Mouse (Mus musculus) testis, adult 2 months (tissue): ENCODE measurements around the gene Gabrr3. TPM values are rescaled to one million over a fixed set of nuclear protein-coding genes. Genes with fewer than 3 reads are reported as not detected.
"Not testable (repeated sequence)": the region's sequence is repeated elsewhere in the genome, so short reads cannot be mapped to it uniquely, and the experiment has no call there.

Source experiments
- H3K27ac ChIP-seq: fragments of 200-500 bp; 2 replicates; pipeline ENCODE4 v1.5.1; 2012; ENCODE audit warnings: low read depth, low read length; ENCODE audit not compliant: control insufficient read depth, insufficient read depth
- H3K27me3 ChIP-seq: fragments of 200-500 bp; 2 replicates; pipeline ENCODE4 v1.6.1; 2012; ENCODE audit warnings: mild to moderate bottlenecking, low read length, moderate library complexity; ENCODE audit not compliant: control insufficient read depth, insufficient read depth
- H3K36me3 ChIP-seq: fragments of 200-500 bp; 2 replicates; pipeline ENCODE4 v1.6.1; 2012; ENCODE audit warnings: mild to moderate bottlenecking, low read length; ENCODE audit not compliant: control insufficient read depth, insufficient read depth
- H3K4me1 ChIP-seq: fragments of 200-500 bp; 2 replicates; pipeline ENCODE4 v1.6.1; 2012; ENCODE audit warnings: low read length; ENCODE audit not compliant: control insufficient read depth, insufficient read depth
- H3K4me3 ChIP-seq: fragments of 200-500 bp; 2 replicates; pipeline ENCODE4 v1.5.1; 2012; ENCODE audit warnings: low read depth, mild to moderate bottlenecking, low read length, moderate library complexity, mixed read lengths; ENCODE audit not compliant: control insufficient read depth
- CTCF ChIP-seq: fragments of 200-500 bp; IDR thresholded peaks from 2 replicates; pipeline ENCODE4 v1.5.1; 2012; ENCODE audit warnings: low read depth, mild to moderate bottlenecking, inconsistent platforms, low read length, moderate library complexity; ENCODE audit not compliant: control insufficient read depth, insufficient read depth, insufficient replicate concordance
- POLR2A ChIP-seq: fragments of 200-500 bp; IDR thresholded peaks from 2 replicates; pipeline ENCODE4 v1.6.1; 2012; ENCODE audit warnings: low read depth, mild to moderate bottlenecking, inconsistent platforms, low read length, moderate library complexity; ENCODE audit not compliant: control insufficient read depth
- polyA plus RNA-seq: library from polyadenylated mRNA; depleted of rRNA; stranded (reverse); fragments of >200 nt; gene quantifications from 2 replicates; pipeline ENCODE4 v1.2.3, GENCODE M21; 2012

The Gabrr3 gene
- polyA plus RNA-seq, 1 experiment: 0.02 TPM

- TF ChIP-seq POLR2A (no peak), CTCF (no peak)
- Histone ChIP-seq H3K27ac (no peak overlapping the region), H3K36me3 (no peaks in the 10 kb centered on the region), H3K4me1 (no peaks in the 10 kb centered on the region), H3K27me3 (no peaks in the 10 kb centered on the region), H3K4me3 (no peak overlapping the region)
These were observed 41.0 kb downstream of the Gabrr3 start for GRCm38 (mm10) chr16:59448181-59448580.

DNA sequence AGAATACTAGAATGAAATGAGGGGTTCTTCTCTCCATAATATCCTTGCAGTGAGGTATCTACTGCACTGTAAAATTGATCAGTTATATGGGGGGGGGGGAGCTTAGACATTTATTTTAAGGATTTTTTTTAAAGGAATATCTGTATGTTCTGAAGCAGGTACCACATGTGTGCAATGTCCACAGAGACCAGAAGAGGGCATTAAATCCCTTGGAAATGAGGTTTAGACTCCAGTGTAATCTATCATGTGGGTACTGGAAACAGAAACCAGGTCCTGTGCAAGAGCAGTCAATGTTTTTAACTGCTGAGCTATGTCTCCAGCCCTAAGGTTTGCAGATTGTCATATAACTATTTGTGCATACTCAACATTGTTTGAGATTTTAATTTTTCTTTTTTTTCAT is 42.0 kb downstream of the Gabrr3 start:
- Histone ChIP-seq H3K27me3 (no peaks in the 10 kb centered on the region), H3K4me3 (no peak overlapping the region), H3K36me3 (no peaks in the 10 kb centered on the region), H3K27ac (no peak overlapping the region), H3K4me1 (no peaks in the 10 kb centered on the region)
- no peak for TF ChIP-seq POLR2A
- no peak for TF ChIP-seq CTCF

DNA sequence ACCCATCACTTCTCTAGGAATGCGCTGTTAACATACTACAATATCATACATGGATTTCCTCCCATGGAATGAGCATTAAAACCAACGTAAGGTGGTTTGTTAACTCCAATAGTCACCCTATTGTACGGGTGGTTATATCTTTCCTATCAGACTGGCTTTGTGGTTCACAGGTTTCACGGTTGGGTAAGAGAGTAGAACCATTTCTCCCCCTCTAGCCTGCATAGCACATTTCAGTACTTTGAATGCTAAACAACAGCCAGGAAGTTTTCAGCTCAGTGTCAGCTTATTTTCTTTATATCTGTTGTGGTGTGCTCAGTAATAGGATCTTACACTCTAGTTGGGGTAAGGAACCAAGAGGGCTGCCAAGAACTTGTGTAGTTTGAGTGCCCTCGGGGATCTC is 44.7 kb downstream of the Gabrr3 start:
- H3K4me1 ChIP-seq: no peaks in the 10 kb centered on the region
- H3K36me3 ChIP-seq: no peaks in the 10 kb centered on the region
- TF ChIP-seq POLR2A (no peak), CTCF (no peak)
- no peaks in the 10 kb centered on the region for H3K27me3 ChIP-seq
- H3K27ac ChIP-seq: no peak overlapping the region
- no peak overlapping the region for H3K4me3 ChIP-seq

DNA sequence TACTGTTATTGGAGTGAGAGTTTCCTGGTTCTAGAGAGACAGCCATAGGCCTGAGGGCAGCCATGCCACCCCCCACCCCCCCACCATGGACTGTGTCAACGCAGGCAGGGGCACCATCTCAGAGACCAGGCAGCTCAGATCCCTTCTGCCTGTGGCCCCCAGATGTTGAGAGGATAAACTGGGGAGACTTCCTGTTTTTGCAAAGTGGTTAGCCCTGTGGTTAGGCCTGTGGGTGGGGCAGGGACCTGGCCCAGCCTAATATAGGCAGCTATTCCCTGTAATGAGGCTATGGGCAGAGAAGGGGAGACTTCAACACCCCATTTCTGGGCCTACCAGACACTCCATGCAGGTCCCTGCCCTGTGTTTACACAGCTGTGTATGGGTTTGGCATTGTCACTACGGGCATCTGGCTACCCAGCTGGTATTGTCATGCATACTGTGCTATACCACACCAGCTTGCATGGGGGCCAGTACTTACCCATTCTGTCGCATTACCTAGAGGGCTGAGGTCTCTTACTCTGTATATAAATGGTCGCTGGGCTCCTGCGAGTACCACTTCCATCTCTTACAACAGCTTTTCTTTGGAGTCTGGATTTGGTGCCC is 52.2 kb downstream of the Gabrr3 start:
- not testable (repeated sequence) for H3K4me1 ChIP-seq, H3K27me3 ChIP-seq, H3K4me3 ChIP-seq, H3K36me3 ChIP-seq, H3K27ac ChIP-seq

- Histone ChIP-seq H3K4me3 (no peak overlapping the region), H3K27ac (no peak overlapping the region), H3K27me3 (no peaks in the 10 kb centered on the region), H3K36me3 (no peaks in the 10 kb centered on the region), H3K4me1 (no peaks in the 10 kb centered on the region)
- no peak for TF ChIP-seq CTCF
- no peak for TF ChIP-seq POLR2A
These were observed 56.4 kb downstream of the Gabrr3 start for GRCm38 (mm10) chr16:59463567-59463966.

- TF ChIP-seq CTCF (no peak), POLR2A (no peak)
- Histone ChIP-seq H3K27me3 (no peaks in the 10 kb centered on the region), H3K27ac (no peak overlapping the region), H3K4me3 (no peak overlapping the region), H3K36me3 (no peaks in the 10 kb centered on the region), H3K4me1 (no peaks in the 10 kb centered on the region)
These were observed 56.8 kb downstream of the Gabrr3 start for GRCm38 (mm10) chr16:59463973-59464372.

GRCm38 (mm10) chr16:59469846-59470245 is 62.7 kb downstream of the Gabrr3 start:
- Histone ChIP-seq H3K27ac (no peak overlapping the region), H3K4me3 (no peak overlapping the region), H3K4me1 (peaks cover 3% of the 10 kb centered on the region; the same call in 1 of the 2 replicates), H3K27me3 (no peaks in the 10 kb centered on the region), H3K36me3 (no peaks in the 10 kb centered on the region)
- no peak for TF ChIP-seq CTCF
- no peak for TF ChIP-seq POLR2A
